Mouse (Mus musculus) heart, postnatal 0 days (tissue): Measurements from ENCODE around the gene Nr3c2. TPM values are rescaled to one million over a fixed set of nuclear protein-coding genes. Genes with fewer than 3 reads are reported as not detected.
A peak's percentile ranks its signal among the peaks of the same experiment; 100 is the strongest.

Source experiments
- ATAC-seq: fragments of 200-750 bp; cut with Nextera tagmentation; 2 replicates; pipeline ENCODE4 v1.8.0; 2017; ENCODE audit warnings: low read depth, moderate number of reproducible peaks, moderate library complexity; ENCODE audit not compliant: insufficient read depth
- DNase-seq: peaks from one replicate; pipeline ENCODE4 v3.0.0-alpha.2; 2016; ENCODE audit warnings: low spot score
- H3K27ac ChIP-seq: fragments of 300-500 bp; sonication (generic); 2 replicates; pipeline ENCODE4 v1.5.1; 2014; ENCODE audit warnings: low read depth, mild to moderate bottlenecking
- H3K27me3 ChIP-seq: fragments of 300-500 bp; sonication (generic); 2 replicates; pipeline ENCODE4 v1.6.1; 2014; ENCODE audit warnings: low read length, mixed read lengths; ENCODE audit not compliant: control insufficient read depth, insufficient read depth
- H3K36me3 ChIP-seq: fragments of 300-500 bp; sonication (generic); replicated peaks from 2 replicates; pipeline ENCODE4 v1.6.1; 2014; ENCODE audit warnings: low read length, mixed read lengths; ENCODE audit not compliant: control insufficient read depth, insufficient read depth
- H3K4me1 ChIP-seq: fragments of 300-500 bp; sonication (generic); 2 replicates; pipeline ENCODE4 v1.6.1; 2014; ENCODE audit warnings: antibody characterized with exemption; ENCODE audit not compliant: control insufficient read depth, insufficient read depth
- H3K4me2 ChIP-seq: fragments of 300-500 bp; sonication (generic); 2 replicates; pipeline ENCODE4 v1.6.1; 2014; ENCODE audit warnings: low read depth, mild to moderate bottlenecking, low read length, moderate library complexity
- H3K4me3 ChIP-seq: fragments of 300-500 bp; sonication (generic); 2 replicates; pipeline ENCODE4 v1.5.1; 2014; ENCODE audit warnings: low read depth, low read length
- H3K9ac ChIP-seq: fragments of 300-500 bp; sonication (generic); replicated peaks from 2 replicates; pipeline ENCODE4 v1.6.1; 2014; ENCODE audit warnings: low read depth, low read length, mixed read lengths
- H3K9me3 ChIP-seq: fragments of 300-500 bp; sonication (generic); replicated peaks from 2 replicates; pipeline ENCODE4 v1.6.1; 2016; ENCODE audit warnings: low read length; ENCODE audit not compliant: control insufficient read depth
- CTCF ChIP-seq: IDR thresholded peaks from 2 replicates; pipeline ENCODE4 v1.5.1; 2016; ENCODE audit warnings: antibody characterized with exemption, control low read depth, low read depth
- EP300 ChIP-seq: IDR thresholded peaks from 2 replicates; pipeline ENCODE4 v1.6.1; 2016; ENCODE audit warnings: antibody characterized with exemption, low read depth
- WGBS: fragments of 180-500 bp; shearing (Covaris S2); extraction: QIAGEN DNeasy Blood & Tissue Kit; methylation state at CpG from one replicate; pipeline ENCODE4 v1.1.7; 2014; 5-methylcytosine and 5-hydroxymethylcytosine counted together
- polyA plus RNA-seq: library from polyadenylated mRNA; unstranded; fragments of >200 nt; fragmentation: Nextera tagmentation; extraction: Ambion mirVana; gene quantifications from 2 replicates; pipeline ENCODE4 v1.2.1, GENCODE M21; 2015
- total RNA-seq: library from RNA; depleted of rRNA; stranded (reverse); fragments of >200 nt; gene quantifications from 2 replicates; pipeline ENCODE4 v1.2.3, GENCODE M21; 2014; ENCODE audit warnings: low replicate concordance

Nr3c2 gene
- total and polyA plus RNA-seq, 2 experiments from 2014 or later, result 7.6 to 10.8 TPM

- peak; percentile 55; the same call in 1 of the 2 replicates for ATAC-seq
- TF ChIP-seq CTCF (no peak), EP300 (no peak)
- Histone ChIP-seq H3K4me3 (no peak overlapping the region), H3K27ac (peak overlapping the region; percentile 3; the same call in 1 of the 2 replicates), H3K4me1 (peaks cover 12% of the 10 kb centered on the region; the same call in 1 of the 2 replicates), H3K36me3 (peaks cover 11% of the 10 kb centered on the region; the same call in 1 of the 2 replicates), H3K4me2 (peak overlapping the region; percentile 10; the same call in 1 of the 2 replicates), H3K27me3 (no peaks in the 10 kb centered on the region), H3K9ac (no peak overlapping the region), H3K9me3 (no peaks in the 10 kb centered on the region)
- 67% methylated on average over 10 of the region's 10 CpGs for WGBS
- DNase-seq, result no peak
Observed at GRCm38 (mm10) chr8:77276827-77277226, 377.6 kb downstream of the Nr3c2 start.

DNA sequence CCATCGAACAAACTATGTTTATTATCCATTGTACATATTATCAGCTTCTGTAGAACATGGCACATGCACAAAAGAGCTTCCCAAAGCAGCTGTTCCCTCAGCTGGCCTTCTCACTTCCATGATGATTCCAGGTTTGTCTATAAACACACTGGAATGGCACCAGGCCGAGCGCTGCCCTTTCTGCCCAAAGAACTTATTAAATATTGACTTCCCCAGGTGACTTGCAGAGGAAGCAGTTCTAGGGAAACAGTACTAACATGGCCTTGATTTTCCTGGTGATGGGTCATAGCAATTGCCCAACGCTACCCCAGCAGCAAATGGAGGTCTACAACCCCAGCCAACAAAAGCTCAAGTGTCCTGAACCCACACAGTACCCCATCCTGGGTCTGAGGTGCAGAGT is 379.0 kb downstream of the Nr3c2 start:
- WGBS, result 93% methylated on average over 4 of the region's 4 CpGs
- DNase-seq, result no peak
- no peak for ATAC-seq
- H3K4me3 ChIP-seq, result no peak overlapping the region
- TF ChIP-seq EP300, result no peak
- H3K9me3 ChIP-seq, result no peaks in the 10 kb centered on the region
- H3K36me3 ChIP-seq, result peaks cover 9% of the 10 kb centered on the region; the same call in 1 of the 2 replicates
- H3K9ac ChIP-seq, result no peak overlapping the region
- no peak overlapping the region for H3K27ac ChIP-seq
- H3K27me3 ChIP-seq, result no peaks in the 10 kb centered on the region
- H3K4me1 ChIP-seq, result peaks cover 12% of the 10 kb centered on the region; the same call in 1 of the 2 replicates
- no peak overlapping the region for H3K4me2 ChIP-seq

GRCm38 (mm10) chr8:77279977-77280376 is 380.7 kb downstream of the Nr3c2 start:
- 47% methylated on average over 3 of the region's 3 CpGs for WGBS
- ATAC-seq (no peak), DNase-seq (no peak)
- Histone ChIP-seq H3K36me3 (0 out of 2 replicates have a peak, but pooled peaks cover 9% of the 10 kb centered on the region), H3K9me3 (no peaks in the 10 kb centered on the region), H3K4me1 (peaks cover 12% of the 10 kb centered on the region; the same call in 1 of the 2 replicates), H3K4me2 (no peak overlapping the region), H3K9ac (no peak overlapping the region), H3K4me3 (no peak overlapping the region), H3K27me3 (no peaks in the 10 kb centered on the region), H3K27ac (no peak overlapping the region)
- TF ChIP-seq CTCF, result no peak
- TF ChIP-seq EP300, result no peak

DNA sequence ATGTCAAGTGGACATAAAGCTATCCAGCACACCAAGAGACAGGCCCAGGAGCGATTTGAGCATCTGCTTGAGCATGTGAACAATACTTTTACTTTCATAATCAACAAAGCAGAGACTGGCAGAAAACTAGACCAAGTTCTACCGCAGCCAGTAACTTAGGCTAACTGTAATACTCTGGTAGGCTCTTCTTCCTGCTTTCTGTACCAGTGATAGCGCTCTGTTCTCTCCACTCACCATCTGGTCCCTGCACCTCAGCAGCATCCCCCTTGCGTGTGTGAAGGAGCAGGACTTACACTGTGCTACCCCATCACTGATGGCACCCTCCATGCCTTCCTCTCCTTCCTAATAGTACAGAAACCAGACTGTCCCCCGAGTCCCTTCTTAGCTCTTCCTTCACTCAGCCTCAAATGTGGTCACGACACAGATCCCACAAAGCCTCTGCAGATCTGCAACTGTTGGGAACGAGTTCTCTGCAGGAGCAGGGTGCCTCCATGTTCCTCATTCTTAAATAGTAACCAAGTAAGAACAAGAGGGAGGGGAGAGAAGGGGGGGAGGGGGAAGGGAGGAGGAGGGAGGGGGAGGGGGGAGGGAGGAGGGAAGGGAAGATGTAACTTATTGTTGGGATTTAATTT is 383.5 kb downstream of the Nr3c2 start:
- ATAC-seq (no peak), DNase-seq (no peak)
- 80% methylated on average over 7 of the region's 7 CpGs for WGBS
- H3K4me2 ChIP-seq, result no peak overlapping the region
- no peaks in the 10 kb centered on the region for H3K36me3 ChIP-seq
- no peaks in the 10 kb centered on the region for H3K27me3 ChIP-seq
- H3K9ac ChIP-seq, result no peak overlapping the region
- no peak overlapping the region; the same call in 1 of the 2 replicates for H3K27ac ChIP-seq
- H3K4me3 ChIP-seq, result no peak overlapping the region
- TF ChIP-seq EP300 (no peak), CTCF (no peak)
- H3K9me3 ChIP-seq, result no peaks in the 10 kb centered on the region
- no peaks in the 10 kb centered on the region for H3K4me1 ChIP-seq

DNA sequence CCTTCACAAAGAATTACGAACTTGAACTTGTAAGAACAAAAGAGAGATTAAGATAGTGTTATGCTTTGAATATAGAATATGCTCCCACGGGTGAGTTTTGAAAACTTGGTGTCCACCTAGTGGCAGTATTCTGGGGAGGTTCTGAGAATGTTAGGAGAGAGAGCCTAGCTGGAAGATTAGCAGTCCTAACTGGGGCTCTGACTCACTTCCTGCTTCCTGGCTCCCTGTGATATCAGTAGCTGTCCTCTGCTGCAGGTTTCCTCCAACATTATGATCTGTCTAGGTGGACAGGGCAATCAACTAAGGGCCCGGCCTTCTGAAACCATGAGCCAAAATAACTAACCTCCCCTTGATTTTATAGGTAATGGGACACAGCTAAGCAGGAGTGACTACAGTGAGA is 385.2 kb downstream of the Nr3c2 start:
- no peak for DNase-seq
- H3K4me2 ChIP-seq, result no peak overlapping the region
- no peaks in the 10 kb centered on the region for H3K4me1 ChIP-seq
- no peak overlapping the region for H3K27ac ChIP-seq
- H3K36me3 ChIP-seq, result no peaks in the 10 kb centered on the region
- TF ChIP-seq EP300 (no peak), CTCF (no peak)
- H3K9ac ChIP-seq, result no peak overlapping the region
- ATAC-seq, result no peak
- no peaks in the 10 kb centered on the region for H3K9me3 ChIP-seq
- H3K27me3 ChIP-seq, result no peaks in the 10 kb centered on the region
- no peak overlapping the region for H3K4me3 ChIP-seq
- WGBS, result 72% methylated on average over 3 of the region's 3 CpGs

- no peaks in the 10 kb centered on the region for H3K9me3 ChIP-seq
- H3K4me2 ChIP-seq, result no peak overlapping the region
- no peak overlapping the region for H3K9ac ChIP-seq
- TF ChIP-seq CTCF (no peak), EP300 (no peak)
- DNase-seq (no peak), ATAC-seq (no peak)
- H3K4me3 ChIP-seq, result no peak overlapping the region
- H3K4me1 ChIP-seq, result no peaks in the 10 kb centered on the region
- H3K27me3 ChIP-seq, result no peaks in the 10 kb centered on the region
- no peak overlapping the region for H3K27ac ChIP-seq
- WGBS, result 49% methylated on average over 3 of the region's 3 CpGs
- H3K36me3 ChIP-seq, result no peaks in the 10 kb centered on the region
Observed at GRCm38 (mm10) chr8:77288065-77288464, 388.8 kb downstream of the Nr3c2 start.
